Mouse (Mus musculus): Measurements from ENCODE around the gene Khdc3. TPM values are rescaled to one million over a fixed set of nuclear protein-coding genes. Genes with fewer than 3 reads are reported as not detected.
"Not testable (repeated sequence)": the region's sequence is repeated elsewhere in the genome, so short reads cannot be mapped to it uniquely, and the experiment has no call there.

The Khdc3 gene
- polyA plus RNA-seq (2016; fragmentation: Nextera tagmentation; extraction: Ambion mirVana) = not detected in 2 replicates

DNA sequence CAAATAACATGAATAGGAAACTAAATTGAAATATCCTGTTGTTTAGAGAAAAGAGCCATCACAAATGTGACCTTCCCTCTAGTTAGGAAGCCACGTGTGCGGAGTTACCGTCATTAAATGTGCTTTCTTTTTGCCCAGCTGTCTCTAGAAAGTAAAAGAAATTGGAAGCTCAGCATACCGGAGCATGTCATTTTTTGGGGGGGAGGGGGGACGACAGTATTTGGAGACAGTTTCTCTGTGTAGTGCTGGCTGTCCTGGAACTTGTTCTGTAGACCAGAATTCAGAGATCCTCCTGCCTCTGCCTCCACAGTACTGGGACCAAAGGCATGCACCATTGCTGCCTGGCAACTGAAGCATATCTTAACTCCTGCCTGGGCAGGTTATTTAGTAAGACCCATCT lies at the start of gene Khdc3:
Gene Khdc3 (plus strand): TSS at position 301 of the 400 bp plus-strand sequence.
- peaks cover 10% of the 10 kb centered on the region; the same call in 1 of the 2 replicates for H3K4me1 ChIP-seq
- no peak within 1 kb of the TSS for H3K27ac ChIP-seq
- 87% methylated on average over 5 of the region's 5 CpGs for WGBS
- H3K9me3 ChIP-seq = no peaks in the 10 kb centered on the region
- H3K4me3 ChIP-seq (replicated peaks) = no peak within 1 kb of the TSS
- ATAC-seq (ENCODE audit: low FRiP score) = no peak
- H3K9ac ChIP-seq = no peak within 1 kb of the TSS
- no peaks in the 10 kb centered on the region for H3K36me3 ChIP-seq (replicated peaks)
- H3K27me3 ChIP-seq = peaks cover 49% of the 10 kb centered on the region
- no peak within 1 kb of the TSS for H3K4me2 ChIP-seq

- WGBS = 70% methylated on average over 10 of the region's 10 CpGs
Observed at GRCm38 (mm10) chr9:73055441-73055911, 46.2 kb upstream of the Khdc3 start.

GRCm38 (mm10) chr9:73059224-73059623 lies 42.4 kb upstream of the Khdc3 start:
- Histone ChIP-seq H3K27ac (no peak overlapping the region), H3K4me2 (no peak overlapping the region), H3K4me1 (peaks cover 9% of the 10 kb centered on the region), H3K27me3 (no peaks in the 10 kb centered on the region), H3K4me3 (replicated peaks) (no peak overlapping the region), H3K9ac (no peak overlapping the region), H3K9me3 (no peaks in the 10 kb centered on the region), H3K36me3 (replicated peaks) (no peaks in the 10 kb centered on the region)
- ATAC-seq (ENCODE audit: low FRiP score) = no peak
- 82% methylated on average over 4 of the region's 4 CpGs for WGBS

More at GRCm38 (mm10) chr9:73055441-73055911, 46.2 kb upstream of the Khdc3 start:
- Histone ChIP-seq H3K9me3 (no peaks in the 10 kb centered on the region), H3K36me3 (replicated peaks) (no peaks in the 10 kb centered on the region), H3K27ac (no peak overlapping the region), H3K4me3 (replicated peaks) (no peak overlapping the region), H3K27me3 (no peaks in the 10 kb centered on the region), H3K4me2 (no peak overlapping the region), H3K9ac (no peak overlapping the region), H3K4me1 (no peaks in the 10 kb centered on the region)
- no peak for ATAC-seq (ENCODE audit: low FRiP score)

DNA sequence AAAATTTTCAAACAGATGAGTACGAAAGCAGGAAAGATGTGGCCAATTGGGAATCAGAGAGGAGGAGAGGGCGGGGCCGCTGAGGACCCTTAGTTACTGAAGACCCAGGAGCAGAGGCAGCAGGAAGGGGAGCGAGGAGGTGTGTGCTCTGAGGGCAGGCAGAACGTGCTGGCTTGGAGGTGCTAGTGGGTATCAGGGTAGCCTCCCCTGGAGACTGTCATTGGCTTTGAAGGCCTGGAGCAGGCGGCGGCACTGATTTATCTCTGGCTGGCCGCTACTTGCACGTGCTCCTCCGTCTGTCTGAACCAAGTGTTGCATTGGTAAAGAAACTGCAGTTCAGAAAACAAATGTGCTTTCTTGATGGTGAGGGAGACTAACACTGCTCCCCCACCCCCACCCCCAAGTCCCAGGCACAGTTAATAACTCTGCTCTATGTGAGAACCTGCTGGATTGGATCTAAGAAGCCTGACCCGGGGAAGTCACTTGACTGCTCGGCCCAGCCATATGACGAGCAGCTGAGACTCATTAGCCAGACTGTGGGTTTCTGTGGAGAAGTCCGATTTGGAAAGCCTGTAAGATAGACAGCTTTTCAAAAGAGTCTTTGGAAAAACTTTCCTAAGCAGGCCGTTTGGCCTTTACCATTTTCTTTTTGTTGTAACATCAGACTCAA lies 37.9 kb upstream of the Khdc3 start:
- H3K27me3 ChIP-seq = no peaks in the 10 kb centered on the region
- no peak overlapping the region for H3K9ac ChIP-seq
- WGBS = 30% methylated on average over 15 of the region's 15 CpGs
- H3K27ac ChIP-seq = no peak overlapping the region
- ATAC-seq (ENCODE audit: low FRiP score) = 0 out of 2 replicates have a peak, but pooled peaks have one; percentile 27
- no peak overlapping the region for H3K4me2 ChIP-seq
- no peaks in the 10 kb centered on the region for H3K36me3 ChIP-seq (replicated peaks)
- H3K4me1 ChIP-seq = peaks cover 12% of the 10 kb centered on the region
- H3K4me3 ChIP-seq (replicated peaks) = no peak overlapping the region
- no peaks in the 10 kb centered on the region for H3K9me3 ChIP-seq

GRCm38 (mm10) chr9:73067086-73067485 lies 34.5 kb upstream of the Khdc3 start:
- H3K4me3 ChIP-seq (replicated peaks) = no peak overlapping the region
- H3K9me3 ChIP-seq = no peaks in the 10 kb centered on the region
- ATAC-seq (ENCODE audit: low FRiP score) = 0 out of 2 replicates have a peak, but pooled peaks have one; percentile 33
- H3K36me3 ChIP-seq (replicated peaks) = no peaks in the 10 kb centered on the region
- 57% methylated on average over 10 of the region's 10 CpGs for WGBS
- H3K4me2 ChIP-seq = peak overlapping the region; percentile 1; the same call in 1 of the 2 replicates
- H3K4me1 ChIP-seq = peaks cover 12% of the 10 kb centered on the region
- no peaks in the 10 kb centered on the region for H3K27me3 ChIP-seq
- H3K27ac ChIP-seq = no peak overlapping the region
- H3K9ac ChIP-seq = no peak overlapping the region

DNA sequence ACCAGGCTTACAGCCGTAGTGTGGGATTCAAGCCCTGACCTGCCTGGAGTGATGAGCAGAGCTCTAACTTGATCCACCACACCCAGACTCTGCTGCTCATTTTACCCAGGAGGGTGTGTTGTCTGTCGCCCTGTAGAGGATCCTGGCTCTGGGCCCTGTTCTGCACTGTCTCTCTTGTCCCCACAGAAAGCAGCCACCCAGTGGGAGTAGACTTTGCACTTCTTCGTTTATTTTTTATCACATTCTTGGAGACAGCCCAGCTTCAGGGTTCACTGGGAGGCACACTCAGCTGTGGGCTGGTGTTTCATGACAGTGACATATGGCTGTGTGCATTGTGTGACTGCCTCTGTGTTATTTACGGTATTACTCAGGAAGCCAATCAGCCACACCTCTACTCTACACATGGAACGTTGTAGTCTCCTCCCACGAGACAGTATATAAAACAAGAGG lies 33.4 kb upstream of the Khdc3 start:
- 74% methylated on average over 6 of the region's 6 CpGs for WGBS
- Histone ChIP-seq H3K9ac (no peak overlapping the region), H3K9me3 (no peaks in the 10 kb centered on the region), H3K27ac (no peak overlapping the region), H3K4me1 (peaks cover 12% of the 10 kb centered on the region), H3K36me3 (replicated peaks) (no peaks in the 10 kb centered on the region), H3K27me3 (no peaks in the 10 kb centered on the region), H3K4me2 (no peak overlapping the region), H3K4me3 (replicated peaks) (no peak overlapping the region)
- ATAC-seq (ENCODE audit: low FRiP score) = no peak

- no peaks in the 10 kb centered on the region for H3K27me3 ChIP-seq
- no peak overlapping the region for H3K4me2 ChIP-seq
- no peaks in the 10 kb centered on the region for H3K36me3 ChIP-seq (replicated peaks)
- no peaks in the 10 kb centered on the region for H3K9me3 ChIP-seq
- 92% methylated on average over 6 of the region's 6 CpGs for WGBS
- no peak for ATAC-seq (ENCODE audit: low FRiP score)
- H3K9ac ChIP-seq = no peak overlapping the region
- H3K27ac ChIP-seq = no peak overlapping the region
- peaks cover 7% of the 10 kb centered on the region for H3K4me1 ChIP-seq
- H3K4me3 ChIP-seq (replicated peaks) = no peak overlapping the region
Observed at GRCm38 (mm10) chr9:73068688-73069087, 32.9 kb upstream of the Khdc3 start.

- Histone ChIP-seq H3K27me3 (no peaks in the 10 kb centered on the region), H3K27ac (no peak overlapping the region), H3K9ac (no peak overlapping the region), H3K9me3 (no peaks in the 10 kb centered on the region), H3K36me3 (replicated peaks) (no peaks in the 10 kb centered on the region), H3K4me2 (no peak overlapping the region), H3K4me3 (replicated peaks) (no peak overlapping the region), H3K4me1 (peaks cover 3% of the 10 kb centered on the region; the same call in 1 of the 2 replicates)
- 70% methylated on average over 10 of the region's 10 CpGs for WGBS
- no peak for ATAC-seq (ENCODE audit: low FRiP score)
Observed at GRCm38 (mm10) chr9:73070971-73071659, 30.5 kb upstream of the Khdc3 start.

DNA sequence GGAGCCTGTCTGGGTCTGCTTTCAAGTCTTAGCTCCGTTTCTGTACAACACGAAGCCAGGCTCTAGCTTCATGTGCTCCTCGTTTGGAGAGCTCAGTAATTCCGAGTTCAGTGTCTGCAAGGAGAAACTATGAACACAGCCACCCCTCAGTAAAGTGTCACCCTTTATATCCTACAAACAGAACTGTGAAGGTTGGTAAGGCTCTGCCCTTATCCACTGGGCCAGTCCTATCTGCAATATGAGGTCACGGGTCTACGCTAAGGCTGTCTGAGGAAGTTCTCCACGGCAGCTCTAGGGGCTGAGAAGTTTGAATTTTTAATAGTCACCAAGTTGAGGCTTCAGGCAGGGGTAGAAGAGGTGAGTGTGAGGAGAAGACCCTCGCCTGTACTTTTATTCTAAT lies 29.2 kb upstream of the Khdc3 start:
- WGBS = 85% methylated on average over 8 of the region's 8 CpGs
- ATAC-seq (ENCODE audit: low FRiP score) = no peak

GRCm38 (mm10) chr9:73073169-73073568 lies 28.5 kb upstream of the Khdc3 start:
- Histone ChIP-seq H3K4me2 (no peak overlapping the region), H3K4me3 (replicated peaks) (no peak overlapping the region), H3K4me1 (no peaks in the 10 kb centered on the region), H3K27me3 (no peaks in the 10 kb centered on the region), H3K9me3 (no peaks in the 10 kb centered on the region), H3K9ac (no peak overlapping the region), H3K27ac (no peak overlapping the region), H3K36me3 (replicated peaks) (no peaks in the 10 kb centered on the region)
- WGBS = 91% methylated on average over 5 of the region's 5 CpGs
- no peak for ATAC-seq (ENCODE audit: low FRiP score)

More for the DNA sequence above, 29.2 kb upstream of the Khdc3 start:
- Histone ChIP-seq H3K27ac (no peak overlapping the region), H3K4me2 (no peak overlapping the region), H3K27me3 (no peaks in the 10 kb centered on the region), H3K4me1 (no peaks in the 10 kb centered on the region), H3K36me3 (replicated peaks) (no peaks in the 10 kb centered on the region), H3K9me3 (no peaks in the 10 kb centered on the region), H3K9ac (no peak overlapping the region), H3K4me3 (replicated peaks) (no peak overlapping the region)

DNA sequence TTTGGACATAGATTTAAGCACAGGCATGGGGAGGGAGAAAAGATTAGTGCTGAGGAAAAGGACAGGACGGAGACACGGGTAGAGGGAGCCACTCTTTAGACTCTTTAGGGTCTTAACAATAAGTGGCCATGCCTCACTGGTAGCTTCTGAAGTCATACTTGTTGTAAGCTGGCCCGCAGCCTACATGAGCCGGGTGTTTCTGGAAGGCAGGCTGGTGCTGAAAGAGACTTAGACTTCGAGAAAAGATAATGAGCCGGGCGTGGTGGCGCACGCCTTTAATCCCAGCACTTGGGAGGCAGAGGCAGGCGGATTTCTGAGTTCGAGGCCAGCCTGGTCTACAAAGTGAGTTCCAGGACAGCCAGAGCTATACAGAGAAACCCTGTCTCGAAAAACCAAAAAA lies 22.3 kb upstream of the Khdc3 start:
- ATAC-seq (ENCODE audit: low FRiP score); H3K4me3 ChIP-seq (replicated peaks); H3K4me1 ChIP-seq; H3K36me3 ChIP-seq (replicated peaks); H3K27me3 ChIP-seq; H3K9ac ChIP-seq; H3K4me2 ChIP-seq; H3K27ac ChIP-seq; H3K9me3 ChIP-seq: not testable (repeated sequence)
- whole genome bisulfite sequencing = 84% methylated on average over 11 of the region's 12 CpGs

DNA sequence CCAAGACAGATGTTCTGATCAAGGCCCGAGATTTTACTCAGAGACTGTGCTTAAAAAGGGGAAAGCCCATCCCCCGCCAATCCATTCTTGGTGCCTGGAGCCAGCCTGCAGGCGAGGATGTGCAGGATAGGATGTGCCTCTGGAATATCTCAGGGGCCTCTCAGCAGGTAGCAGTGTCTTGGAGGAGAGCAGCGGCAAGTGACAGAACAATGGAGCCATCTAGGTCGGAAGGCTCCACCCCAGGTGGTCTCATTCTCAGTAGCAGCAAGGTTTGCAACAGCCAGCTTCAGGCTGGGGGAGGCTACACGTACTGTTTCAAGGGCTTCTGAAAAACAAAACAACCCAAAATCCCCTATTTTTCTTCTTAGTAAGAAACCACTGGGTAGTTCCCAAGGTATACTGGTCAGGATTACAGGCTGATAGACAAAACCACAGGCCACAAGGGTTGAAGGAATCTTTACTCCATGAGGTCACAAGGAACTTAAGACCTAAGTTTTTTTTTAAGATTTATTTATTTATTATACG lies 21.8 kb upstream of the Khdc3 start:
- no peaks in the 10 kb centered on the region for H3K9me3 ChIP-seq
- no peaks in the 10 kb centered on the region for H3K27me3 ChIP-seq
- ATAC-seq (ENCODE audit: low FRiP score) = no peak
- H3K27ac ChIP-seq = no peak overlapping the region
- H3K9ac ChIP-seq = no peak overlapping the region
- H3K36me3 ChIP-seq (replicated peaks) = no peaks in the 10 kb centered on the region
- no peaks in the 10 kb centered on the region for H3K4me1 ChIP-seq
- H3K4me2 ChIP-seq = no peak overlapping the region
- 33% methylated on average over 7 of the region's 7 CpGs for WGBS
- H3K4me3 ChIP-seq (replicated peaks) = no peak overlapping the region

Data from forebrain, embryonic 12.5 days (tissue).